Comparison of ENCODE assay signal across 27 mouse cellular contexts in the genomic region with DNA sequence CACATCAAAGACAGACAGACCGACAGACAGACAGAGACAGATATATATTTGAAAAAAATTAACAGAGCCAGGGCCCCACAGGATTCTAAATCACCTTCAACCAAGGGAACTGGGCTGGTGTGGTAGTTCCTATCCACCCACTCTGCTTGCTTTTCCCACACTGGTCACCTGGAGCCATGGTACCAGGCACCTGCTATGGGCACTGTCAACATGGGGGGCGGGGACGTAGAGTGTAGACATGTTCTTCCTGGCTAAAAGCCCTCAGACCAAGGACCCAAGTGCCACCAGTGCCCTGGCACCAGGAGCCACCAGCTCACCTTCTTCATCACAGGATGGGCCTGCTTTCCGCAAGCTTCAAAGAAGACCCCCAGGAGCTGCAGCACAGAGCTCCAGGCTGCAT.
"Had no signal": no experiment of that assay in that cellular context is flagged by ENCODE, and none has a peak within 500 bp of the region (broad histone marks: within the 10 kb centered on the region; RNA-seq: fewer than 3 reads in every experiment).

No protein-coding gene starts in this region.

- H3K27me3 ChIP-seq: embryonic facial prominence, embryonic 12.5 days; embryonic facial prominence, embryonic 13.5 days; embryonic facial prominence, embryonic 15.5 days; forebrain, embryonic 12.5 days; forebrain, embryonic 13.5 days; forebrain, embryonic 15.5 days had no signal

- H3K4me2 ChIP-seq: embryonic facial prominence, embryonic 12.5 days; embryonic facial prominence, embryonic 13.5 days; embryonic facial prominence, embryonic 15.5 days; forebrain, embryonic 12.5 days; forebrain, embryonic 13.5 days; forebrain, embryonic 15.5 days had no signal

- H3K4me3 ChIP-seq: embryonic facial prominence, embryonic 10.5 days; embryonic facial prominence, embryonic 12.5 days; embryonic facial prominence, embryonic 13.5 days; embryonic facial prominence, embryonic 15.5 days; erythroblast, embryonic 14.5 days; forebrain, embryonic 10.5 days; forebrain, embryonic 12.5 days; forebrain, embryonic 13.5 days; forebrain, embryonic 15.5 days; gastrocnemius, adult 2 months; heart, adult 2 months had no signal

- H3K4me1 ChIP-seq: embryonic facial prominence, embryonic 10.5 days; embryonic facial prominence, embryonic 12.5 days; embryonic facial prominence, embryonic 13.5 days; embryonic facial prominence, embryonic 15.5 days; forebrain, embryonic 10.5 days; forebrain, embryonic 12.5 days; forebrain, embryonic 13.5 days; forebrain, embryonic 15.5 days had no signal

- DNase-seq: cerebellum, adult 8-10 months; cerebellum, adult 9-10 months; cerebellum, adult 9-11 months; cerebellum, postnatal 10 days; cerebellum, postnatal 14 days; cerebellum, postnatal 25 days; cerebellum, postnatal 36 days; embryo, embryonic 11 days; forebrain, postnatal 0 days; gastrocnemius, adult 2 months; gastrocnemius, postnatal 10 days; gastrocnemius, postnatal 14 days; gastrocnemius, postnatal 25 days; gastrocnemius, postnatal 36 days; heart, adult 11 months; heart, adult 18-20 months; heart, adult 2 months had no signal

- H3K9me3 ChIP-seq: embryonic facial prominence, embryonic 10.5 days; embryonic facial prominence, embryonic 12.5 days; embryonic facial prominence, embryonic 13.5 days; embryonic facial prominence, embryonic 15.5 days; forebrain, embryonic 10.5 days; forebrain, embryonic 12.5 days; forebrain, embryonic 13.5 days; forebrain, embryonic 15.5 days had no signal

- H3K27ac ChIP-seq: embryonic facial prominence, embryonic 10.5 days; embryonic facial prominence, embryonic 12.5 days; embryonic facial prominence, embryonic 13.5 days; embryonic facial prominence, embryonic 15.5 days; forebrain, embryonic 10.5 days; forebrain, embryonic 12.5 days; forebrain, embryonic 13.5 days; forebrain, embryonic 15.5 days; heart, adult 2 months had no signal

- ATAC-seq: forebrain, embryonic 13.5 days; forebrain, embryonic 15.5 days; forebrain, embryonic 16.5 days; forebrain, postnatal 0 days had no signal

- H3K9ac ChIP-seq: embryonic facial prominence, embryonic 12.5 days; embryonic facial prominence, embryonic 13.5 days; embryonic facial prominence, embryonic 15.5 days; forebrain, embryonic 12.5 days; forebrain, embryonic 13.5 days; forebrain, embryonic 15.5 days; forebrain, postnatal 0 days had no signal
